Mouse (Mus musculus): ENCODE results near the gene Cfap100. TPM values are rescaled to one million over a fixed set of nuclear protein-coding genes. Genes with fewer than 3 reads are reported as not detected.

The Cfap100 gene
- polyA plus RNA-seq, 1 experiment = not detected

DNA sequence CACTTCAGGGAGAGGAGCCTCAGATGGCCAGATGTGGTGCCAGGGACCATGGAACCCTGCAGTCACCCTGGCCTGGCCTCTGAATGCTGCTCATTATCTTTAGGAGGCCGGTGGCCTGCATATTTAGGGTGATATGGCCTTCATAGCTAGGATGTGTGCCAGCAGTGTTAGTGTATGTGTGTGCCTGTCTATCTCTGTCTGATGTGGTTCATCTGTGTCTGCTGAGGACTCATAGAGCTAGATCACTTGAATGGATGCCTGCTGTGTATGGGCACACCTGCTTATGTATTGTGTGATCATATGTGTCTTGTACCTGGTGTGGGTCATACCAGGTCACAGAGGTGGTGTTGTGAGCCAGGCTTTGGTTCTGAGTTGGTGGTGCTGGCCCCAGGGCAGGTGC, 39.6 kb upstream of the Cfap100 start:
- Histone ChIP-seq H3K4me3 (ENCODE audit: low read depth, low read length) (no peak overlapping the region), H3K27ac (ENCODE audit: insufficient read depth, low read length) (no peak overlapping the region), H3K9ac (ENCODE audit: low read depth, poor library complexity, severe bottlenecking) (no peak overlapping the region), H3K4me1 (ENCODE audit: control insufficient read depth, insufficient read depth, low read length) (no peaks in the 10 kb centered on the region), H3K36me3 (ENCODE audit: control insufficient read depth, insufficient read depth, low read length, poor library complexity, severe bottlenecking) (no peaks in the 10 kb centered on the region), H3K9me3 (replicated peaks; ENCODE audit: control insufficient read depth, insufficient read depth, low read length, poor library complexity, severe bottlenecking) (no peaks in the 10 kb centered on the region), H3K27me3 (ENCODE audit: control insufficient read depth, insufficient read depth, low read length, poor library complexity, severe bottlenecking) (no peaks in the 10 kb centered on the region)
- TF ChIP-seq POLR2A (IDR thresholded peaks at IDR 0.05; ENCODE audit: insufficient read depth, low read length) = no peak
- TF ChIP-seq CTCF (IDR thresholded peaks at IDR 0.05; ENCODE audit: low read depth, low read length) = no peak
- TF ChIP-seq EP300 (IDR thresholded peaks at IDR 0.05; ENCODE audit: insufficient read depth, low read depth, low read length) = no peak

DNA sequence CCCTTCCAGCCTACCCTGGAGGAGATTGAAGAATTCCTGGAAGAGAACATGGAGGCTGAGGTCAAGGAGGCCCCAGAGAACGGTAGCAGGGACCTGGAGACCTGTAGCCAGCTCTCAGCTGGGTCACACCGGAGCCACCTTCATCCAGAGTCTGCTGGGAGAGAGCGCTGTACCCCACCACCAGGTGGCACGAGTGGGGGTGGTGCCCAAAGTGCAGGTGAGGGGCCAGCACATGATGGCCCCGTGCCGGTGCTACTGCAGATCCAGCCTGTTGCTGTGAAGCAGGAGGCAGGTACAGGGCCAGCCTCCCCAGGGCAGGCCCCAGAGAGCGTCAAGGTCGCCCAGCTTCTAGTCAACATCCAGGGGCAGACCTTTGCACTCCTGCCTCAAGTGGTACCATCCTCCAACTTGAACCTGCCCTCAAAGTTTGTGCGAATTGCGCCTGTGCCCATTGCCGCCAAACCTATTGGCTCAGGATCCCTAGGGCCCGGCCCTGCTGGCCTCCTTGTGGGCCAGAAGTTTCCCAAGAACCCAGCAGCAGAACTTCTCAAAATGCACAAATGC, 38.3 kb upstream of the Cfap100 start:
- no peaks in the 10 kb centered on the region for H3K36me3 ChIP-seq (ENCODE audit: control insufficient read depth, insufficient read depth, low read length, poor library complexity, severe bottlenecking)

DNA sequence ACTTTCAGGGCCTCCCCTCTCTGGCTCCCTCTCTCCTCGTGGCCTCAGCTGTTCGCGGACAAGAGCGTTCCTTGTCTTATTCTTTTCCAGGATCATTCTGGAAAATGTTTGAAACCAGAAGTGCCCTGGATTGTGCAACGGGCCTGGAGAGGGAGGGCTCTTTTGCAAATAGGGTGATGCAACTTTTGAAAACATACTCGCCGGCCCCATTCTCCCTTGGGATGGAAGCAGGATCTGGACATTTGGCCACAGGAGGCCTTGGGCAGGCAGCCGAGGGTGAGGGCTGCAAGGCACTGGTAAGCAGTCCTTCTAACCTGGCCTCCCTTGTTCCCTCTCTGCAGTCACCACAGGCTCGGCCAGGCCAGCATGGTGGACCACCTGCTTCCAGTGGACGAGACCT, 37.5 kb upstream of the Cfap100 start:
- Histone ChIP-seq H3K4me1 (ENCODE audit: control insufficient read depth, insufficient read depth, low read length) (no peaks in the 10 kb centered on the region), H3K9ac (ENCODE audit: low read depth, poor library complexity, severe bottlenecking) (no peak overlapping the region), H3K27me3 (ENCODE audit: control insufficient read depth, insufficient read depth, low read length, poor library complexity, severe bottlenecking) (no peaks in the 10 kb centered on the region), H3K4me3 (ENCODE audit: low read depth, low read length) (no peak overlapping the region), H3K27ac (ENCODE audit: insufficient read depth, low read length) (no peak overlapping the region), H3K36me3 (ENCODE audit: control insufficient read depth, insufficient read depth, low read length, poor library complexity, severe bottlenecking) (no peaks in the 10 kb centered on the region), H3K9me3 (replicated peaks; ENCODE audit: control insufficient read depth, insufficient read depth, low read length, poor library complexity, severe bottlenecking) (no peaks in the 10 kb centered on the region)
- no peak for TF ChIP-seq CTCF (IDR thresholded peaks at IDR 0.05; ENCODE audit: low read depth, low read length)
- no peak for TF ChIP-seq POLR2A (IDR thresholded peaks at IDR 0.05; ENCODE audit: insufficient read depth, low read length)
- TF ChIP-seq EP300 (IDR thresholded peaks at IDR 0.05; ENCODE audit: insufficient read depth, low read depth, low read length) = no peak

More for the DNA sequence above, 38.3 kb upstream of the Cfap100 start:
- no peak overlapping the region for H3K27ac ChIP-seq (ENCODE audit: insufficient read depth, low read length)
- H3K9me3 ChIP-seq (replicated peaks; ENCODE audit: control insufficient read depth, insufficient read depth, low read length, poor library complexity, severe bottlenecking) = no peaks in the 10 kb centered on the region
- no peak overlapping the region for H3K9ac ChIP-seq (ENCODE audit: low read depth, poor library complexity, severe bottlenecking)
- no peaks in the 10 kb centered on the region for H3K27me3 ChIP-seq (ENCODE audit: control insufficient read depth, insufficient read depth, low read length, poor library complexity, severe bottlenecking)
- H3K4me1 ChIP-seq (ENCODE audit: control insufficient read depth, insufficient read depth, low read length) = no peaks in the 10 kb centered on the region
- no peak for TF ChIP-seq POLR2A (IDR thresholded peaks at IDR 0.05; ENCODE audit: insufficient read depth, low read length)
- TF ChIP-seq EP300 (IDR thresholded peaks at IDR 0.05; ENCODE audit: insufficient read depth, low read depth, low read length) = no peak
- TF ChIP-seq CTCF (IDR thresholded peaks at IDR 0.05; ENCODE audit: low read depth, low read length) = no peak
- H3K4me3 ChIP-seq (ENCODE audit: low read depth, low read length) = no peak overlapping the region

DNA sequence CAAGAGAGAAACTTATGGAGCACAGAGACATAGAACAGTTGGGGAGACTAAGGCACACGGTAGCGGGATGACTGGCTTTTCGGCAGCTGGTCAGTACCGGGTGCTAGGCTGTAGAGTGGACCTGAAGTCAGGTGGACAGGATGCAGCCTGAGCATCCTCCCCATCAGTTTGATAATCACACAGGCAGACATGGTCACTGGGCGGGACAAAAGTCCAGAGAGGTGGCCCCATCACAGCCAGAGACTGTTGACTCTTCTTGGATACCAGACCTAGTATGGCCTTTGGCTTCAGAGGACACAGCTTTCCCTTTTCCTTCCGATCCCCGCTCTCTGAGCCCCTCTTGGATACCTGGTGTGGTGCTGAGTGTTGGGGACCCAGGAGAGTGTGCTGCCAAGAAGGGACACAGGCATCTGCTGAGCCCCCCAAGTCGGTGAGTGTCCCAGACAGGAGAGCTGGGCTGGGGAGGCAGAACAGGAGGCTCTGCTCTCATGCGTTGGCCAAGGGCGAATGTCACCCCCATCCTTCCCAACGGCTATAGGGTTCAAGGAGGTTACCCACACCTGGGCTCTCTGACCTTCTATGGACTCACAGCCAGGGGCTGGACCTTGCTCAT, 36.5 kb upstream of the Cfap100 start:
- H3K27ac ChIP-seq (ENCODE audit: insufficient read depth, low read length) = no peak overlapping the region
- no peaks in the 10 kb centered on the region for H3K36me3 ChIP-seq (ENCODE audit: control insufficient read depth, insufficient read depth, low read length, poor library complexity, severe bottlenecking)
- no peaks in the 10 kb centered on the region for H3K4me1 ChIP-seq (ENCODE audit: control insufficient read depth, insufficient read depth, low read length)
- TF ChIP-seq POLR2A (IDR thresholded peaks at IDR 0.05; ENCODE audit: insufficient read depth, low read length) (no peak), CTCF (IDR thresholded peaks at IDR 0.05; ENCODE audit: low read depth, low read length) (no peak), EP300 (IDR thresholded peaks at IDR 0.05; ENCODE audit: insufficient read depth, low read depth, low read length) (no peak)
- no peaks in the 10 kb centered on the region for H3K9me3 ChIP-seq (replicated peaks; ENCODE audit: control insufficient read depth, insufficient read depth, low read length, poor library complexity, severe bottlenecking)
- H3K27me3 ChIP-seq (ENCODE audit: control insufficient read depth, insufficient read depth, low read length, poor library complexity, severe bottlenecking) = no peaks in the 10 kb centered on the region
- H3K4me3 ChIP-seq (ENCODE audit: low read depth, low read length) = no peak overlapping the region
- H3K9ac ChIP-seq (ENCODE audit: low read depth, poor library complexity, severe bottlenecking) = no peak overlapping the region

DNA sequence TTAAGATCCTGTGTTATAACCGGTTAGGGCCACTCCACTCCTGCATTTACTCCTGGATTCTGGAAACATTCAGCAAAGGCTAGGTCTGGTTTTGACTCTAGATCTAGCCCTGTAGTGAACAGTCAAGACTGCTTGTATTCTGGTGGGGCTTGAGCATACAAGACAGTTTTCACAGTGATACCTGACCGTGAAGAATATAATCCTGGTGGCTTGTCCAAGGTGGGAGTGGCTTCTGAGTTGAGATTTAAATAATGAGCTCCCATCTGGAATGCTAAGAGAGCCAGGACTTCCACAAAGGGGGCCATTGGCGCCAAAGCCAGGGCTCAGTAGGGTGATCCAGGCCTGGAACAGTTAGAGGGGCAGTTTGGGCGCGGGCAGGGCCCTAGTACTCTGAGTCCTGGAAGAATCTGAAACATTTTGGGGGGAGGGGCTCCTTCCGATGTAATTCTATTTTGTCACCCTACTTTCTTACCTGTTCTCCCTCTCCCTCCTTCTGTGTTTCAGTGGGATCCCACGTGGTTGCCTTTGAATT, 35.4 kb upstream of the Cfap100 start:
- Histone ChIP-seq H3K27me3 (ENCODE audit: control insufficient read depth, insufficient read depth, low read length, poor library complexity, severe bottlenecking) (no peaks in the 10 kb centered on the region), H3K27ac (ENCODE audit: insufficient read depth, low read length) (no peak overlapping the region), H3K4me3 (ENCODE audit: low read depth, low read length) (peak overlapping the region; percentile 85), H3K4me1 (ENCODE audit: control insufficient read depth, insufficient read depth, low read length) (no peaks in the 10 kb centered on the region), H3K9ac (ENCODE audit: low read depth, poor library complexity, severe bottlenecking) (peak overlapping the region; percentile 77), H3K36me3 (ENCODE audit: control insufficient read depth, insufficient read depth, low read length, poor library complexity, severe bottlenecking) (no peaks in the 10 kb centered on the region), H3K9me3 (replicated peaks; ENCODE audit: control insufficient read depth, insufficient read depth, low read length, poor library complexity, severe bottlenecking) (no peaks in the 10 kb centered on the region)
- TF ChIP-seq POLR2A (IDR thresholded peaks at IDR 0.05; ENCODE audit: insufficient read depth, low read length) = no peak
- no peak for TF ChIP-seq CTCF (IDR thresholded peaks at IDR 0.05; ENCODE audit: low read depth, low read length)
- TF ChIP-seq EP300 (IDR thresholded peaks at IDR 0.05; ENCODE audit: insufficient read depth, low read depth, low read length) = no peak

DNA sequence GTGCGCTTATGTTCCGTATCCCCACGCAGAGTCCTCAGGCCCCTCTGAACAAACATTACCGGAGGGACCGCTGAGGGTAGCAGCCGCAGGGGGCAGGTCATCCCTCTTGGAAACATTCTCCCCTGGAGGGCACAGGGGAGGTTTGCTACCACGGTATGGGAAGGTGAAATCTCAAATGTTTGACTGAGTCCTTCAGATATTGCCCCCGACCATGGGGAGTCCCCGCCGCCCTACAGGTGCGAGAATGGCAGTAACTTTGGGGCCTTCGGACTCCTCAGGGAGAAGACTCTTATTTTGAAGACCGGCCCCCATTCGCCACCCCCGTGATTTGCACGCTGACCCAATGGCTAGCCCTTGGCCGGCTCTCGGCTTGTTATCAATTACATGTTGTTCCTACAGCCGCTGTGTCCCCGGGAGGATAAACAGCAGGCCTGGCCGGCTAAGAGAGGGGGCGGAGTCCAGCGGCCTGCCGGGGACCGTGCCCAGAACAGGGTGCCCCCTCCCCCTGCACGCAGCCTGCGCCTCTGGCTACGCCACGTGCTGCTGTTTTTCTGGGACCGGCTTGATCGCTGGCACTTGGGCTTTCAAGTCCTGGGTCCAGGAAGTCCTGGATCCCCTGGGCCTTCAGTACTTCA, 34.7 kb upstream of the Cfap100 start:
- H3K9me3 ChIP-seq (replicated peaks; ENCODE audit: control insufficient read depth, insufficient read depth, low read length, poor library complexity, severe bottlenecking) = no peaks in the 10 kb centered on the region
- H3K9ac ChIP-seq (ENCODE audit: low read depth, poor library complexity, severe bottlenecking) = peak overlapping the region; percentile 77
- TF ChIP-seq CTCF (IDR thresholded peaks at IDR 0.05; ENCODE audit: low read depth, low read length) = no peak
- no peak for TF ChIP-seq POLR2A (IDR thresholded peaks at IDR 0.05; ENCODE audit: insufficient read depth, low read length)
- no peak for TF ChIP-seq EP300 (IDR thresholded peaks at IDR 0.05; ENCODE audit: insufficient read depth, low read depth, low read length)
- no peaks in the 10 kb centered on the region for H3K27me3 ChIP-seq (ENCODE audit: control insufficient read depth, insufficient read depth, low read length, poor library complexity, severe bottlenecking)
- H3K4me3 ChIP-seq (ENCODE audit: low read depth, low read length) = peak overlapping the region; percentile 85
- no peaks in the 10 kb centered on the region for H3K4me1 ChIP-seq (ENCODE audit: control insufficient read depth, insufficient read depth, low read length)
- no peaks in the 10 kb centered on the region for H3K36me3 ChIP-seq (ENCODE audit: control insufficient read depth, insufficient read depth, low read length, poor library complexity, severe bottlenecking)
- no peak overlapping the region for H3K27ac ChIP-seq (ENCODE audit: insufficient read depth, low read length)

Data from ES-Bruce4 (cell line).